Mouse (Mus musculus) lung, postnatal 0 days (tissue): ENCODE measurements around the gene Vps18. TPM values are rescaled to one million over a fixed set of nuclear protein-coding genes. Genes with fewer than 3 reads are reported as not detected.

ENCODE experiments used
- ATAC-seq: fragments of 200-750 bp; cut with Nextera tagmentation; 2 replicates; pipeline ENCODE4 v1.8.0; 2017; ENCODE audit warnings: moderate library complexity
- DNase-seq: peaks from one replicate; pipeline ENCODE4 v3.0.0-alpha.2; 2016; ENCODE audit warnings: low spot score
- H3K27ac ChIP-seq: fragments of 300-500 bp; sonication (generic); 2 replicates; pipeline ENCODE4 v1.5.1; 2014; ENCODE audit warnings: antibody characterized with exemption, mild to moderate bottlenecking, low read length, mixed read lengths
- H3K27me3 ChIP-seq: fragments of 300-500 bp; sonication (generic); replicated peaks from 2 replicates; pipeline ENCODE4 v1.6.1; 2014; ENCODE audit warnings: low read length, mixed read lengths; ENCODE audit not compliant: insufficient read depth
- H3K36me3 ChIP-seq: fragments of 300-500 bp; sonication (generic); 2 replicates; pipeline ENCODE4 v1.6.1; 2014; ENCODE audit warnings: low read length, mixed read lengths; ENCODE audit not compliant: insufficient read depth
- H3K4me1 ChIP-seq: fragments of 300-500 bp; sonication (generic); 2 replicates; pipeline ENCODE4 v1.6.1; 2014; ENCODE audit warnings: antibody characterized with exemption, low read depth, low read length, mixed read lengths; ENCODE audit not compliant: insufficient read depth
- H3K4me2 ChIP-seq: fragments of 300-500 bp; sonication (generic); replicated peaks from 2 replicates; pipeline ENCODE4 v1.6.1; 2014; ENCODE audit warnings: low read depth, mild to moderate bottlenecking, low read length, moderate library complexity, mixed read lengths
- H3K4me3 ChIP-seq: fragments of 300-500 bp; sonication (generic); 2 replicates; pipeline ENCODE4 v1.5.1; 2014; ENCODE audit warnings: low read depth, low read length
- H3K9ac ChIP-seq: fragments of 300-500 bp; sonication (generic); replicated peaks from 2 replicates; pipeline ENCODE4 v1.6.1; 2014; ENCODE audit warnings: low read depth, mild to moderate bottlenecking
- H3K9me3 ChIP-seq: fragments of 300-500 bp; sonication (generic); 2 replicates; pipeline ENCODE4 v1.6.1; 2016; ENCODE audit warnings: low read length, mixed read lengths
- CTCF ChIP-seq: IDR thresholded peaks from 2 replicates; pipeline ENCODE4 v1.5.1; 2016; ENCODE audit warnings: antibody characterized with exemption, mild to moderate bottlenecking
- EP300 ChIP-seq: IDR thresholded peaks from 2 replicates; pipeline ENCODE4 v1.6.1; 2016; ENCODE audit warnings: antibody characterized with exemption, mild to moderate bottlenecking, control low read depth
- WGBS: fragments of 180-500 bp; shearing (Covaris S2); extraction: QIAGEN DNeasy Blood & Tissue Kit; methylation state at CpG from one replicate; pipeline ENCODE4 v1.1.7; 2014; 5-methylcytosine and 5-hydroxymethylcytosine counted together
- polyA plus RNA-seq: library from polyadenylated mRNA; unstranded; fragments of >200 nt; fragmentation: Nextera tagmentation; extraction: Ambion mirVana; gene quantifications from 2 replicates; pipeline ENCODE4 v1.2.1, GENCODE M21; 2015

Gene Vps18
- polyA plus RNA-seq, 1 experiment from 2014 or later = 11.1 TPM

DNA sequence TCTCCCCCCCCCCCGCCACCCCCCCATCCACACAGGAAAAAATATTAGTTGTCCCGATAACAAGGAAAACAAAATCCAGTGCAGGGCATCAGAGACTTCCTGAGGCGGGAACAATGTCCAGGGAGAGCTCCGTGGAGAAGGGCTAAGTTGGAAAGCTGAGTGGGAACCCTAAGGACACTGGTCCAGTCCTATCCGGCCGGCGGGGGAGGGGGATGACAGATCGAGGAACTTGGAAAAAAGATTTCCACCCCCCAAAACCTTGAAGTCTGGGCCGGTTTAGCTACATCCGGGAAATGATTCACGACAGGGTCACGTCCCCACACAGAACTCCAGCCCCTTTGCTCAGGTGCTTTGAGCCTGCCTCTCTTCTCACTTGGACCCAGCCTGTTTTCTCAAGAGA lies 23.0 kb downstream of the Vps18 start:
- Histone ChIP-seq H3K27ac (peak overlapping the region; percentile 49), H3K9me3 (no peaks in the 10 kb centered on the region)
- 28% methylated on average over 11 of the region's 12 CpGs for WGBS

GRCm38 (mm10) chr2:119312380-119312958 lies 23.9 kb downstream of the Vps18 start:
- Histone ChIP-seq H3K36me3 (no peaks in the 10 kb centered on the region), H3K4me1 (peaks cover 5% of the 10 kb centered on the region; the same call in 1 of the 2 replicates), H3K4me3 (no peak overlapping the region), H3K27ac (peak overlapping the region; percentile 49), H3K9me3 (no peaks in the 10 kb centered on the region), H3K27me3 (no peaks in the 10 kb centered on the region), H3K9ac (no peak overlapping the region), H3K4me2 (no peak overlapping the region)
- WGBS = 71% methylated on average over 2 of the region's 2 CpGs
- ATAC-seq = no peak
- DNase-seq = no peak
- TF ChIP-seq CTCF (no peak), EP300 (no peak)

More for the DNA sequence above, 23.0 kb downstream of the Vps18 start:
- Histone ChIP-seq H3K27me3 (no peaks in the 10 kb centered on the region), H3K9ac (no peak overlapping the region), H3K36me3 (no peaks in the 10 kb centered on the region), H3K4me3 (no peak overlapping the region), H3K4me1 (peaks cover 5% of the 10 kb centered on the region; the same call in 1 of the 2 replicates), H3K4me2 (no peak overlapping the region)
- DNase-seq (no peak), ATAC-seq (peak; percentile 29)
- TF ChIP-seq EP300 (no peak; the same call in 1 of the 2 replicates), CTCF (no peak)

DNA sequence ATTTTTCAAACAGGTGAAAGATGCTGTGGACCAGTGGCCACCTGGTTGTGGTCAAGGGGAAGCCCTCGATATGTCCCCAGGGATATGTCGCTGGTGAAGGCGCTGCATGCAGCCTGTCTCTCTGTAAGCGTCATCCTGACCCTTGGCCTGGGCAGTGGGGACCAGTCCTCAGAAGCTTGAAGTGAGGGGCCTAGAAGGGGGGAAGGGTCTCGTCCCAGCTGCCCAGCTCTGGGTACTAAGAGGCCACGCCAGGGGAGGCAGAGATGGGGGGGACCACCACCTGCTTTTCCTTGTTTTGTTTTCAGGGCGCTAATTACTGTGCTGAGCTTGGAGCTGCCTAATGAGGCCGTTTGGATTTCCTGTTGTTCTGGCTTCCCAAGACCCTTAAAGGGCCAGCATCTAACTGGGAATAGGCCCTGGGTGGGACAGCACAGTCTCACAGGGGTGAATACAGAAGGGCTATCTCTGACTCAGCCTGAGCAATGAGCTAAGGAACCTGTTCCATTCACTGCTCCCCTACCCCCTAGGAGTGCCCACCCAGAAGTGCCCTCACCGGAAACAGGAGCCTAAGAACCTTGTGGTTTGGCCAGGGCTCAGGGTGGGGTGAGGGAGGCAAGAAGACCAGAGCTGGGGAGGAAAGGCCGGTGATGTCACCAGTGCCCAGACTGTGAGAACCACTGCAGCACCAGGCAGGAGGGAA lies 25.4 kb downstream of the Vps18 start:
- Histone ChIP-seq H3K9ac (no peak overlapping the region), H3K9me3 (no peaks in the 10 kb centered on the region), H3K4me2 (no peak overlapping the region), H3K4me1 (peaks cover 5% of the 10 kb centered on the region; the same call in 1 of the 2 replicates), H3K27ac (peak overlapping the region; percentile 88), H3K36me3 (no peaks in the 10 kb centered on the region), H3K27me3 (no peaks in the 10 kb centered on the region), H3K4me3 (no peak overlapping the region)
- peak; percentile 60 for TF ChIP-seq EP300
- TF ChIP-seq CTCF = no peak
- ATAC-seq (peak; percentile 71), DNase-seq (peak; percentile 59)
- 37% methylated on average over 10 of the region's 10 CpGs for WGBS

DNA sequence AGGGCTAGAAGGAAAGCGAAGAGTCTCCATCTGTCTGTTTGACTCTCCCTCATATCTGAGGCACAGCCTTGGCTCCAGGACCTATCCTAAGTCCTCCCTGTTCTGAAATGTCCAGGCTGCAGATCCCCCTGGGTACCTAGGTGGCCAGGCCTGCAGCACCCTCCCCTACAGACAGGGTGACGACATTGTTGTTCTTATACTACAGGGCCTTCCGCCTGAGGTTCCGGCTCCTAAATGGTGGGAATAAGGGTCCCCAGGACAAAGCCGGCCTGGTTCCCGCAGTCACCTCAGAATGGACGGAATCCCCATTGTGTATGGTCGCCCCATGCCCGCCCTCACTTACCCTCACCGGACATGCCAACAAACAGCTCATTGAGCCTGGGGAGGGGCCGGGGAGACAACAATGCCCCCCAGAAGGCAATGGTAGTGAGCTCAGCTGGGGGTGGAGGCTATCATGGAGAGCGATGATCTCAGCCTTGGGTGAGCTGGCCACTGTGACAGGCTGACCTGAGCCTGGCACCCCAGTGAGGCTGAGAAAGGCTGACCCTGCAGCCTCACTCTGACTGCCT lies 26.3 kb downstream of the Vps18 start:
- Histone ChIP-seq H3K27me3 (no peaks in the 10 kb centered on the region), H3K4me2 (no peak overlapping the region), H3K36me3 (no peaks in the 10 kb centered on the region), H3K27ac (peak overlapping the region; percentile 88), H3K9ac (no peak overlapping the region), H3K9me3 (no peaks in the 10 kb centered on the region), H3K4me1 (peaks cover 5% of the 10 kb centered on the region; the same call in 1 of the 2 replicates), H3K4me3 (no peak overlapping the region)
- TF ChIP-seq EP300 (no peak), CTCF (no peak)
- ATAC-seq = peak; percentile 76
- peak; percentile 63 for DNase-seq
- WGBS = 61% methylated on average over 12 of the region's 12 CpGs

GRCm38 (mm10) chr2:119318043-119318710 lies 29.6 kb downstream of the Vps18 start:
- no peak overlapping the region for H3K4me3 ChIP-seq
- H3K27me3 ChIP-seq = no peaks in the 10 kb centered on the region; the same call in 1 of the 2 replicates
- ATAC-seq = peak; percentile 16; the same call in 1 of the 2 replicates
- WGBS = 43% methylated on average over 3 of the region's 3 CpGs
- no peaks in the 10 kb centered on the region for H3K36me3 ChIP-seq
- TF ChIP-seq EP300 (no peak), CTCF (no peak)
- H3K9me3 ChIP-seq = no peaks in the 10 kb centered on the region
- peak overlapping the region; percentile 32 for H3K27ac ChIP-seq
- DNase-seq = peak; percentile 65
- no peak overlapping the region for H3K9ac ChIP-seq
- peaks cover 15% of the 10 kb centered on the region; the same call in 1 of the 2 replicates for H3K4me1 ChIP-seq
- no peak overlapping the region for H3K4me2 ChIP-seq

GRCm38 (mm10) chr2:119320571-119320970 lies 32.0 kb downstream of the Vps18 start:
- Histone ChIP-seq H3K4me1 (peaks cover 24% of the 10 kb centered on the region; the same call in 1 of the 2 replicates), H3K36me3 (no peaks in the 10 kb centered on the region), H3K27me3 (peaks cover 8% of the 10 kb centered on the region), H3K4me2 (no peak overlapping the region), H3K9me3 (no peaks in the 10 kb centered on the region), H3K4me3 (no peak overlapping the region), H3K9ac (no peak overlapping the region), H3K27ac (no peak overlapping the region)
- ATAC-seq (no peak), DNase-seq (no peak)
- 50% methylated on average over 8 of the region's 8 CpGs for WGBS
- TF ChIP-seq CTCF = no peak
- no peak for TF ChIP-seq EP300
